Mouse (Mus musculus) heart, postnatal 14 days (tissue): ENCODE data around the gene Gm20695. TPM values are rescaled to one million over a fixed set of nuclear protein-coding genes. Genes with fewer than 3 reads are reported as not detected.

Experiments used
- microRNA-seq, 2 experiments: library from miRNA; unstranded; fragments of <30 nt; microRNA quantifications; one replicate each; pipeline ENCODE4 v1.2.0; 2021 to 2022
- total RNA-seq, 2 experiments: library from RNA; stranded (reverse); gene quantifications; 2 replicates each; pipeline ENCODE4 v1.2.3; 2021

Gene Gm20695
- total RNA-seq, 2 experiments from 2014 or later = not detected

Small RNAs within 50 kb of the gene (microRNA-seq; reads per million reads assigned to microRNA genes)
- gene Gm23493 = 0 reads per million in 2 experiments

Other genes starting within 250 kb of the Gm20695 start
- not detected for gene Mefv, start 166.6 kb upstream of the Gm20695 start, total RNA-seq
- 10 to 100 TPM in 1 of 2 experiments, 1 to 10 TPM in 1; 8.9 to 10.4 TPM for gene Zfp263, start 140.6 kb upstream of the Gm20695 start, total RNA-seq
- not detected for gene Olfr15, start 53.8 kb upstream of the Gm20695 start, total RNA-seq
- gene Zfp174, start 37.4 kb upstream of the Gm20695 start, total RNA-seq = 1 to 10 TPM; 1.3 to 1.4 TPM
- gene Naa60, start 12.3 kb upstream of the Gm20695 start, total RNA-seq = 10 to 100 TPM; 57.6 to 61.7 TPM
- 10 to 100 TPM; 10.9 to 13.5 TPM for gene Zfp597, start 87 bp upstream of the Gm20695 start, total RNA-seq
- gene 1700037C18Rik, start 24.0 kb downstream of the Gm20695 start, total RNA-seq = 1 to 10 TPM; 3.8 to 3.9 TPM
- 10 to 100 TPM in 1 of 2 experiments, 1 to 10 TPM in 1; 9.6 to 10.3 TPM for gene Cluap1, start 24.2 kb downstream of the Gm20695 start, total RNA-seq
- 1 to 10 TPM; 2.7 to 3.1 TPM for gene Nlrc3, start 92.0 kb downstream of the Gm20695 start, total RNA-seq
- 10 to 100 TPM; 10.8 to 14.6 TPM for gene Slx4, start 119.1 kb downstream of the Gm20695 start, total RNA-seq
- not detected for gene Dnase1, start 152.3 kb downstream of the Gm20695 start, total RNA-seq
- gene Trap1, start 193.2 kb downstream of the Gm20695 start, total RNA-seq = 100 to 1,000 TPM; 161 to 173 TPM